Mouse (Mus musculus) heart, postnatal 0 days (tissue): ENCODE data around the gene Birc7.

Experiments
- CTCF ChIP-seq: IDR thresholded peaks from 2 replicates; pipeline ENCODE4 v1.5.1; 2016; ENCODE audit warnings: antibody characterized with exemption, control low read depth, low read depth
- EP300 ChIP-seq: IDR thresholded peaks from 2 replicates; pipeline ENCODE4 v1.6.1; 2016; ENCODE audit warnings: antibody characterized with exemption, low read depth

- TF ChIP-seq CTCF, result no peak
- no peak for TF ChIP-seq EP300
These were observed 30.8 kb downstream of the Birc7 start for GRCm38 (mm10) chr2:180959605-180960004.
